Mouse (Mus musculus) kidney, postnatal 4 days (tissue): ENCODE measurements at regions not wholly inside any gene's neighbourhood (a gene's known extent, or its start where the extent isn't known, plus 50 kb on each side); places are given as distances from the start of the nearest gene placed in this dataset.

ENCODE experiments used
- DNase-seq, 2 experiments: peaks; one replicate each; pipeline ENCODE4 v3.0.0; 2021; ENCODE audit warnings: mixed read lengths in 2 of 2

DNA sequence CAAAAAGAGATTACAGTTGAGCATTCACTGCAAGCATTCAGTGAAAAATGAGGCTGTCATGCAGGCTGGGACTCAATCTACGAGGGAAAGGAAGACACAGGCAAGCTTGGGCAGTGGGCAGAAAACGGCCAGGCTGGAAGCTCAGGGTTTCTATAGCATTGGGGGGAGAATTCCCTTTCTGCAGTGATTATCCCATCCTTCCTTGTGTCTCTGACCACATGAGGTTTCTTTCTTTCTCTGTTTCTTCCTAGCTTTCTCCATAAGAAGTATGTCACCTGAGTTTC, 56.0 kb upstream of the Cox10 start:
- no peak for DNase-seq

DNA sequence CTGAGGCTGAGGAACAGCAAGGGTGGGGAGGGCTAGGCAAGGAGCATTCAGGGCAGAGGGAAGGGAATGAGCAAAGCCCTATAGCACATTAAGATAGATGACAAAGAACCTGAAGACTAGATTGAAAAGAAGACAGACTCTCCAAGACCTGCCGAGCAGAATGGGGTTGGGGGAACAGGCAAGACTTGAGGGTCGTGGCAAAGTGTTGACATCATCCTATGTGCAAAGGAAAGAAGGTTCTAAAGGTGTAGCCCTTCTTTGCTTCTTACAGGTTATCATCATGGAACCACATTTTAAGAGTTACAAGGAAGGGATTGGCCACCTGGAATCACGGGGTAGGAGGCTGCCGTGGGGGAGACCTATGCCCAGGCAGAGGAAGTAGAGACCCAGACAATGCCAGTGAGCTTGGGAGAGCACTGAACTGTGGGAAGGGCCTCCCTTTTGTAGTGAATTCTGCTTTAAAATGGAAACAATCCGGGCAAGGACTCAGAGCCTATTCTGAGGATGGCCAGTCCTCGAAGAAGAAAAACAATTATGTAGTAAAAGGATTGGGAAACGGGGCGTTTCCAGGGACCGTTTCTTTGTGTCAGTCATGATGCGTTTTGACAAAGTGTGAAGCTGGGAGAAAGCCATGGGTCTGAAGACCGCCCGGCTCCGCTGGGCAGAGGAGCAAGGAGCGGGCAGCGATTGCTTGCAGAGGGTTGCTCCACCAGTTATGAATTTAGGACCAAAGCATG, 55.5 kb upstream of the Cox10 start:
- no peak for DNase-seq
